Mouse (Mus musculus) mesoderm, embryonic 11.5 days (tissue): Measurements from ENCODE around the gene Btn2a2.

ENCODE experiments used
- DNase-seq: peaks from one replicate; pipeline ENCODE4 v3.0.0-alpha.2; 2012; ENCODE audit warnings: low read depth, low spot score

Btn2a2 gene

GRCm38 (mm10) chr13:23448758-23449157 lies 39.9 kb downstream of the Btn2a2 start:
- no peak for DNase-seq

DNA sequence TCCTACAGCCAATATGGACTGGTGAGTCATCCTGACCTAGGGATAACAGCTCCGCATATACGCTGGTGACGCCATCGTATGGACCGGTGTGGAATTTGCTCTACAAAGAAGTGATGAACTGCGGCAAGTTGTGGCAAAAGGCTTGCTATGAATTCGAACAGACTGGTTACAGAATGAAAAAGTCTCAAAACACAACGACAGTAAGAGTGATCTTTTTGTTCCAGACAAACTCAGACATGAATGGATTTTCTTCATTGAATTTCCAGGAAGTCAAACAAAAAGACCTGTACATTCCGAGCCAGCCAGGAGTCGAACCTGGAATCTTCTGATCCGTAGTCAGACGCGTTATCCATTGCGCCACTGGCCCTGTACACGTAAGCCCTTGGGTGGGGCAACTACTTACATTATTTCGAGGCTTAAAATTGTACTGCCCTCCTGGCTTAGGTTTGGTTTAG lies 42.1 kb downstream of the Btn2a2 start:
- DNase-seq = peak; percentile 84

DNA sequence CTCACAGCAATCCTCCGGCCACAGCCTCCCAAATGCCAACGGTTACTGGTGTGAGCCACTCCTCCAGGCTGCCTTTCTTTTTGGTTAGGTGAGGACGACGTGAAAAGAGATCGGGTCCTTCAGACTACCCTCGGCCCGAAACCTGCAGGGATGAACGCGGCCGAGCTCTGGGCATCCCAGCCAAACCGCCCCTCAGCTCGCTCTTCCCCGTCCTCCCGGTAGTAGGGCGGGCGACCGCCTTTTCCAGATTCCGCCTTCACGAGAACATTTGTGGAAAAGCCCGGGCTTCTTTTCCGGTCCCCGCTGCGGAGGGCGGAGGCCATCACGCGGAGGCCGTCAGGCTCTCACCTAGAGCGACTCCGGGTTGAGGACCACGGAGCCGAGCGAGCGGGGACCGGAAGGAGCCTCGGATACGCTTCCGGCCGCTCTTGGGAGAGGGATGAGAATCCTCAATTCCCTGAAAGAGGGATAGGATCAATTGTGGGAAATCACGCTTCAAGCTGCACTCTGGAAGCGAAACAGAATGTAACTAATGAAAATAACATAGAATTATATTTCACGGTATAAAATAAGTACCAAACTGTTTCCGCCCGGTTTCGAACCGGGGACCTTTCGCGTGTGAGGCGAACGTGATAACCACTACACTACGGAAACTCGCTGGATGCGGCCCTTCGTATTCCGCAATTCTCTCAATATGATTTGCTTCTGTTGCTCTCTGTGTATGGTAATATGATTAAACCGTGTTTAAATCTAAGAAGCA lies 42.9 kb downstream of the Btn2a2 start:
- peak; percentile 91 for DNase-seq

GRCm38 (mm10) chr13:23445156-23445555 lies 43.5 kb downstream of the Btn2a2 start:
- no peak for DNase-seq

- DNase-seq = no peak
Observed at GRCm38 (mm10) chr13:23444451-23444850, 44.2 kb downstream of the Btn2a2 start.

GRCm38 (mm10) chr13:23439901-23440300 lies 48.8 kb downstream of the Btn2a2 start:
- DNase-seq = no peak

GRCm38 (mm10) chr13:23438521-23438920 lies 50.1 kb downstream of the Btn2a2 start:
- peak; percentile 50 for DNase-seq

- peak; percentile 84 for DNase-seq
Observed at GRCm38 (mm10) chr13:23437908-23438307, 50.7 kb downstream of the Btn2a2 start.

- peak; percentile 63 for DNase-seq
Observed at GRCm38 (mm10) chr13:23436861-23437822, 51.5 kb downstream of the Btn2a2 start.

DNA sequence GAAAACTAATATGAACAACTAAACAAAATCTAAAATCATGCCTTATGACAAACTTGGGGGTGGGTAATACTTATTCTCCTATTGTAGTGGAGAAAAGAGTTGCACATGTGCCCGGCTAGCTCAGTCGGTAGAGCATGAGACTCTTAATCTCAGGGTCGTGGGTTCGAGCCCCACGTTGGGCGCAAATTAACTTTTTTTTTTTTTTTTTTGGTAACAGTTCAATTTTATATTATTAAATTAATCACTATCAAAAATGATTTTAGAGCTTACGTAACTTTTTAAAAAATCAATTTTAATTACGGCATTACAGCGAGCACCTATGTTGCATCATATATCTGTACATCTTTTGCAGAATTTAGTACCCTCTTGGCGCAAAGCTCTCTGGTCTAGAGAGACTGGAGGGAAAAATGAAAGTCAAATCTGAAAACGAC lies 52.4 kb downstream of the Btn2a2 start:
- DNase-seq = peak; percentile 67

DNA sequence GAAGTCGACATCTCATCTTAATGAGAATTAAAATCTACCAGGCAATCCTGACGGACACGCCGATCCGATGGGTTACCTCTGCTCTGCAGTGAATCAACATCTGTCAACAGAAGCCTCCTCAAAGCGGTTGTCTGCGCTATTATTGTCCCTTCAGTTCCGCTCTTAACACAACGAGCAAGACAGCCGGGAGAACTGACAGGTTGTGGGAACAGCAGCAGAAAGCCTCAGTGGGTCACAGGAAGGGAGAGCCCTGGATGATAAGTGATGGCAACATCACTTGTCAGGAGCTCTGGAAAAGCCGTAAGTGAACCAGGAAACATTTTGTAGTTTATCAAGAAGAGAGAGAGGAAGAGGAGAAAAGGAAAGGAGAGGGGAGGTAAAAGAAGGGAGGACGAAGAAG lies 53.0 kb downstream of the Btn2a2 start:
- DNase-seq = peak; percentile 55

DNA sequence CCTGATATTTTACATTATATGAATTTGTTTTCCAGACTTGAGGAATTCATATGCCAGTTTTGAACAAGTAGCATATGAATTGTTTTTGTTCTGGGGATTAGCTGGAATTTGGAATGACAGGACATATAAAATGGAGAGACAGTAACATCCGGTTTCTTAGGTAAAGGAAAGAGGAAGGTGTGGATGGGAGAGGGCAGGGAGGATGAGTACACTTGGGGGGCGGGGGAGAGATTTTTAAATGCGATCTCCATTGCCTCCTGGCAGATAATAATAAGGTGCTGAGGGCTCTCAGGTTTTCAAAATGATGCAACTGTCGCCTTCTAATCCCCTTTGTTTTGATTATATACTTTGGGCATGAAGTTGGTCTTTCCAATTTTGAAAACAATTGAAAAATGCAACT lies 53.4 kb downstream of the Btn2a2 start:
- no peak for DNase-seq

- DNase-seq = no peak
Observed at GRCm38 (mm10) chr13:23434426-23434825, 54.2 kb downstream of the Btn2a2 start.

DNA sequence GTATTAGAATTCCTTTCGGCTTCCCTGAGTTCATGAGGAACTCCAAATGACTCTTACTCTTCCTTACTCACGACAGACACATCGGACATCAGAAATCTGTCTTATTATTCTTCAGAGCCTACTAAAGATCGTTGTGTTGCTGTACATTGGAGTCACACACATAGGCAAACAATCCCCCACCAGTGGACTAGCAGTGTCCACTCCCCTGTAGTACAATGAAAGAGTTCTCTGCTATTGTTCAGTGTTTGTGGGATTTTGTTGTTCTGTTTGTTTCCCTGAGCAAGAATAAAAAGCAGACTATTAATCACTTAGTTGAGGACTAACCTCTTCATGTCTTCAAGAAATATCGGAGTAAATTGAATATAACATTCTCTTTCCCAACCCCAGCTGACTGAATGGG lies 54.9 kb downstream of the Btn2a2 start:
- DNase-seq = no peak

DNA sequence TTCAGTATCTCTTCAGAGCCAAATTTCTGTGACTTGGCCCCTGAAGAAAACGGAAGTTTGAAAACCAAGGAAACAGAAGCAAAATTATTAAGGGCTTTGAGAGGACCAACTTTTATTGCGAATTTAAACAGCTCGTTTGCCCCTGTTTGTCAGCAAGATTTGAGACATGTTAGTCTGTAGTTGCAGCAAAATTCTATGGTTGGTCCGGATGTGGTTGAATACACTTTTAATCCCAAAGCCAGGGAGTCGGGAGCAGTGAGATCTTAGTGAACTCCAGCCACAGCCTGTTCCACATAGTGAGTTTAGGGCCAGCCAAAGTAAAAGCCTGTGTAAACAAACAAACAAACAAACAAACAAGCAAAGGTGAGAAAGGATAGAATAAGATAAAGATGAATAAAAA lies 55.5 kb downstream of the Btn2a2 start:
- DNase-seq = no peak

DNA sequence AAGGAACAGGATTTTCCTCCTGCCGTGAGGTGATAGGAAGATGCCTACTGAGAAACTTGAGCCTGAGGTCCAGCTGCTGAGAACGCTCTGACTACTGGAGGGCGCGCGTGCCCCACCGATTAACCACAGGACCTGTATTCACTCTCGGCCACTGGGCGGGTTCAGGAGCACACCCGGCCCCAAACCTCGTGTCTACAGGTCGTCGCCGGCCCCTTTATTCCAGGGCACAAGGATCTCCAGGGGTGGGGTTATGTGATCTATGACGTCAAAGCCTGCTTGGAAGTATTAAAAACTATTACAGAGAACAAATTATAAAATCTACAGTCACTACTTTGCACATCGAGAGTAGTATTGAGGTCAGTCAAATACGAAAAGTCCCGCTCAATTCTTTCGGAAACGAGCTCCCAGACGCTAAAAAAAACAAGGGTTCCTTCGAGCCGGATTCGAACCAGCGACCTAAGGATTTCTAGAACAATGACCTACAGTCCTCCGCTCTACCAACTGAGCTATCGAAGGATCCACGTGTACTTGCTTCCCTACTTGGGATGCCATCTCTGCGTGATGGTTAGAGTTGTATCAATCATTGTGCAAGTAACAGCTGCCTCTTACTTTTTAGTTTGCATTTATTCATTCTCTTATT lies 56.0 kb downstream of the Btn2a2 start:
- DNase-seq = peak; percentile 98

GRCm38 (mm10) chr13:23431351-23431771 lies 57.3 kb downstream of the Btn2a2 start:
- DNase-seq = peak; percentile 91

- peak; percentile 85 for DNase-seq
Observed at GRCm38 (mm10) chr13:23430734-23431133, 57.9 kb downstream of the Btn2a2 start.

DNA sequence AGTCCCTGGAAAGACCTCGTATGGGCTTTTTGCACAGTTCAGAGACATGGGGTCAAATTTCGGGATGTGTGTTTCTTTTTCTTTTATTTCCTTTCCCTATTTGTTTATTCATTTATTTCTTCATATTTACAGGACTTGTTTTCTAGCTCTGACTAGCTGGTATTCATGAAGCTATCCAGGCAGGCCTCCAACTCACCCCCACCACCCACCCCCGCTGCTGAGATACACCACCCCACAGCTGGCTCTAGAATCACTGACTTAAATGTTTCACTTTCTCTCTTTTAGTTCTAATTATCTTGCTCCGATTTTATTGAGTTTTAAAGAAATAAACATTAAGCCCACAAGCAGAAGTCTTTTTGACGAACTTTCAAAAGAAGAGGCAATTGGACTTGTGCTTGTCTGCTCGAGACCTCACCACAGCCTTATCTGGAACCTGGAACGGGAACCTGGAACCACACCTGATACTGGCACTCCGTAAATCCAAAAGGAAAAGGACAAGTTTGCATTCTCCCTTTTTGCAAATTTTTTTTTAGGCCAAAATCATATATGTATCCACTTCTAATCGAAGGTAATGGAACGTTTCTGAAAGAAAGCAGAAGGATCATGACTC lies 58.8 kb downstream of the Btn2a2 start:
- no peak for DNase-seq

DNA sequence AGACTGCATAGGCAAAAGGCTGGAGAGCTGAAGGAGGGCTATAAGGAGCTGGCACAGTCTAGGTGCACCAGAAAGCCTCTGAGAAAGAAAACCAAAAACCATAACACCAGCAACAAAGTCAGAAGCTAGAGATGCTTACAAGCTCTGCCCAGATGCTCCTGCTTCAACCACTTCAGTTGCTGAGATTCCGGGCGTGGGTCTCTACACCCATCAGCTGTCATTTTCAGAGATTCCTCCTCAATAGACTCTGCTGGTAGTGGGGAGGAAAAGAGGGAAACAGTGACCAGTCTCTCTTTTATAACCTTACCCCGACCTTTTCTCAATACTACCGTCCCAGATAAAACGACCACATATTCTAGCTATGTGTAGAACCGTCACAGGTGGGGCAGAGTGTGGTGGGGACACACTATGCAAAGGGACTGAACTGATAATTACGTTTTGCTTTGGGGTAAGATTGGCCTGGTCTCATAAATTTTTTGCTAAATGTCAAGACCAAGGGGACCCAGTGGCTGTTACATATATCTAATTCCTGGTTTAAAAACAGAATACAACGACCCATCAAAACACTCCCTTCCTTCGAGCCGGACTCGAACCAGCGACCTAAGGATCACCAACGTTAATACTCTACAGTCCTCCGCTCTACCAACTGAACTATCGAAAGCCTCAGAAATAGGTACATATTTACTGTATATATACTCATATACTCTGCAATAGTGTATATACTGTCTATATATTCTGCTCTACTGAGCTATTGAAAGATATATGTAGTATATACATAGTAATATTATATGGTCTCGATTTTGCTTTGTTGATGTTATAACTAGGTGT lies 60.3 kb downstream of the Btn2a2 start:
- no peak for DNase-seq
